Mouse (Mus musculus) stomach, embryonic 14.5 days (tissue): Measurements from ENCODE around the gene Gm5741. TPM values are rescaled to one million over a fixed set of nuclear protein-coding genes. Genes with fewer than 3 reads are reported as not detected.

Source experiments
- ATAC-seq: fragments of 200-750 bp; cut with Nextera tagmentation; 2 replicates; pipeline ENCODE4 v1.8.0; 2017; ENCODE audit warnings: low read depth, moderate TSS enrichment; ENCODE audit not compliant: insufficient number of reproducible peaks, insufficient read depth, low FRiP score
- H3K27ac ChIP-seq: fragments of 300-500 bp; sonication (generic); 2 replicates; pipeline ENCODE4 v1.5.1; 2014; ENCODE audit warnings: mild to moderate bottlenecking, low read length, moderate library complexity, mixed read lengths
- H3K27me3 ChIP-seq: fragments of 300-500 bp; sonication (generic); 2 replicates; pipeline ENCODE4 v1.6.1; 2014; ENCODE audit warnings: low read length, control low read depth, mixed read lengths; ENCODE audit not compliant: control insufficient read depth, insufficient read depth
- H3K36me3 ChIP-seq: fragments of 300-500 bp; sonication (generic); 2 replicates; pipeline ENCODE4 v1.6.1; 2014; ENCODE audit warnings: mild to moderate bottlenecking, control low read depth, low read length, moderate library complexity, mixed read lengths; ENCODE audit not compliant: control insufficient read depth, insufficient read depth
- H3K4me1 ChIP-seq: fragments of 300-500 bp; sonication (generic); 2 replicates; pipeline ENCODE4 v1.6.1; 2014; ENCODE audit warnings: low read length, control low read depth, mixed read lengths; ENCODE audit not compliant: control insufficient read depth, insufficient read depth
- H3K4me2 ChIP-seq: fragments of 300-500 bp; sonication (generic); replicated peaks from 2 replicates; pipeline ENCODE4 v1.6.1; 2014; ENCODE audit warnings: low read depth, low read length, control low read depth
- H3K4me3 ChIP-seq: fragments of 300-500 bp; sonication (generic); 2 replicates; pipeline ENCODE4 v1.5.1; 2014; ENCODE audit warnings: low read depth, low read length, control low read depth
- H3K9ac ChIP-seq: fragments of 300-500 bp; sonication (generic); replicated peaks from 2 replicates; pipeline ENCODE4 v1.6.1; 2014; ENCODE audit warnings: low read depth, mild to moderate bottlenecking, control low read depth, low read length, moderate library complexity, mixed read lengths
- H3K9me3 ChIP-seq: fragments of 300-500 bp; sonication (generic); 2 replicates; pipeline ENCODE4 v1.6.1; 2016; ENCODE audit warnings: low read depth, low read length, control low read depth; ENCODE audit not compliant: control insufficient read depth
- WGBS: fragments of 180-500 bp; shearing (Covaris S2); extraction: QIAGEN DNeasy Blood & Tissue Kit; methylation state at CpG from one replicate; pipeline ENCODE4 v1.1.7; 2014; 5-methylcytosine and 5-hydroxymethylcytosine counted together
- polyA plus RNA-seq: library from polyadenylated mRNA; unstranded; fragments of >200 nt; fragmentation: Nextera tagmentation; extraction: Ambion mirVana; gene quantifications from 2 replicates; pipeline ENCODE4 v1.2.1, GENCODE M21; 2014

Gm5741 gene
- polyA plus RNA-seq, 1 experiment from 2014 or later: not detected

DNA sequence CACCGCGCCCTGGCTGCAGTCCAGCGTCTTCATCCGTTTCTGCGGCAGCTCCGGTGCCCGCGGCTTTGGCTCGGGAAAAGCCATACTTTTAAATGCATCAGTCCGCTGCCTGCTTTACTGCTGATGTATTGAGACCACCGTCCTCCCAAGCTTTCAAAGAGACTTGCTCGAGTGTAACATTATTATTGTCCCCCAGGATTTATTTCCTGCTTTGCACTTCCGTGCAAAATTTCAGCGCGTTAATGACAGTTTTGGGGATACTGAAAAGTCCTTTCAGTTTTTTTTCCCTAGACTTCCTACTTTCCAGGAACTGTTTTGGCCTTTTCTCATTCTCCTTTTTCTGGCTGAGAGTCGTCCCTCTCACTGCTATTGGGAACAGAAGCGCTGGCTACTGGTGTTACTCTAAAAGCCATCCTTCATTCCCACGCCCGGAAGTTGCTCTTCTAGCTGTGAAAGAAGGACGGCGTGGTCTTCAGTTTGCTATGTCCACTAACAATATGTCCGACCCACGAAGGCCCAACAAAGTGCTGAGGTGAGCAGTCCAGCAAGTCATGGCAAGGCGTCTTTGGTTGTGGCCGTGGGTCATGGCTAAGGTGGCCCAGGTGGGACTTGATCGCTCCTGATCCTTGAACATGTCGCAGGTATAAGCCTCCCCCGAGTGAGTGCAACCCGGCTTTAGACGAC lies 12.9 kb upstream of the Gm5741 start, which contains the start of gene Wdr83os:
TSS of gene Wdr83os (plus strand) at position 209 of the 684 bp plus-strand sequence.
- Histone ChIP-seq H3K9ac (peak within 1 kb of the TSS; percentile 81), H3K4me2 (peak within 1 kb of the TSS; percentile 96), H3K27ac (peak within 1 kb of the TSS; percentile 72; the same call in 1 of the 2 replicates), H3K36me3 (peaks cover 24% of the 10 kb centered on the region), H3K4me1 (peaks cover 15% of the 10 kb centered on the region), H3K4me3 (peak within 1 kb of the TSS; percentile 82), H3K27me3 (no peaks in the 10 kb centered on the region), H3K9me3 (no peaks in the 10 kb centered on the region)
- ATAC-seq: 0 out of 2 replicates have a peak, but pooled peaks have one; percentile 2
- WGBS: under 1% methylated on average over 30 of the region's 30 CpGs

GRCm38 (mm10) chr8:85080214-85080531 lies 12.4 kb upstream of the Gm5741 start:
- Histone ChIP-seq H3K4me3 (peak overlapping the region; percentile 82), H3K36me3 (peaks cover 24% of the 10 kb centered on the region), H3K9ac (peak overlapping the region; percentile 81), H3K4me1 (peaks cover 15% of the 10 kb centered on the region), H3K27ac (no peak overlapping the region), H3K9me3 (no peaks in the 10 kb centered on the region), H3K27me3 (no peaks in the 10 kb centered on the region), H3K4me2 (peak overlapping the region; percentile 96)
- no peak for ATAC-seq
- WGBS: under 1% methylated on average over 25 of the region's 25 CpGs

- 0% methylated on average over 2 of the region's 2 CpGs for WGBS
- Histone ChIP-seq H3K4me2 (no peak overlapping the region), H3K4me1 (peaks cover 13% of the 10 kb centered on the region), H3K27ac (no peak overlapping the region), H3K4me3 (no peak overlapping the region), H3K27me3 (no peaks in the 10 kb centered on the region), H3K36me3 (peaks cover 42% of the 10 kb centered on the region), H3K9me3 (no peaks in the 10 kb centered on the region), H3K9ac (no peak overlapping the region)
- 0 out of 2 replicates have a peak, but pooled peaks have one; percentile 35 for ATAC-seq
Observed at GRCm38 (mm10) chr8:85076993-85077392, 9.2 kb upstream of the Gm5741 start.

DNA sequence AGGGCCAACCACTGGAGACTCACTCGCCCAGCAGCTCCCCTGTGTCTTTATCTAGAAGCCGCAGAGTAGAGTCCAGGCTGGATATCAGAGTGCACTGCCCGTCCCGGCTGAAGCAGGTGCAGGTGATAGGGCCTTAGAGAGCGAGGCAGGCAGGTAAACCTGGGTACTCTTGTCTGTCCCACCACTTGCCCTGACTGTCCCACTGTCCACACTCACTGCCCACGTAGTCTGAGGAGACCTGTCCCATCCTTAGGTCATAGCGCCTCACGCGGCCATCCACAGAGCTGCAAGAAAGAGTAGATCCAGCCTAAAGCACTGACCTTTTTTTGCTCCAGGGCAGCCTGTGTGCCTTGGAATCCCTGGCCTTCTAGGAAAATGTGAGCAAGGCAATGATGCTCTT lies 8.2 kb upstream of the Gm5741 start:
- Histone ChIP-seq H3K4me3 (no peak overlapping the region), H3K4me2 (no peak overlapping the region), H3K27ac (no peak overlapping the region), H3K9me3 (no peaks in the 10 kb centered on the region), H3K36me3 (peaks cover 42% of the 10 kb centered on the region), H3K9ac (no peak overlapping the region), H3K4me1 (peaks cover 9% of the 10 kb centered on the region; the same call in 1 of the 2 replicates), H3K27me3 (no peaks in the 10 kb centered on the region)
- no peak for ATAC-seq
- 79% methylated on average over 9 of the region's 9 CpGs for whole genome bisulfite sequencing

GRCm38 (mm10) chr8:85074617-85075016 lies 6.8 kb upstream of the Gm5741 start:
- H3K36me3 ChIP-seq: peaks cover 42% of the 10 kb centered on the region
- WGBS: 88% methylated on average over 10 of the region's 10 CpGs
- H3K27ac ChIP-seq: no peak overlapping the region
- no peak overlapping the region for H3K4me3 ChIP-seq
- H3K4me2 ChIP-seq: no peak overlapping the region
- ATAC-seq: no peak
- H3K27me3 ChIP-seq: no peaks in the 10 kb centered on the region
- no peak overlapping the region for H3K9ac ChIP-seq
- H3K9me3 ChIP-seq: no peaks in the 10 kb centered on the region
- peaks cover 6% of the 10 kb centered on the region; the same call in 1 of the 2 replicates for H3K4me1 ChIP-seq

DNA sequence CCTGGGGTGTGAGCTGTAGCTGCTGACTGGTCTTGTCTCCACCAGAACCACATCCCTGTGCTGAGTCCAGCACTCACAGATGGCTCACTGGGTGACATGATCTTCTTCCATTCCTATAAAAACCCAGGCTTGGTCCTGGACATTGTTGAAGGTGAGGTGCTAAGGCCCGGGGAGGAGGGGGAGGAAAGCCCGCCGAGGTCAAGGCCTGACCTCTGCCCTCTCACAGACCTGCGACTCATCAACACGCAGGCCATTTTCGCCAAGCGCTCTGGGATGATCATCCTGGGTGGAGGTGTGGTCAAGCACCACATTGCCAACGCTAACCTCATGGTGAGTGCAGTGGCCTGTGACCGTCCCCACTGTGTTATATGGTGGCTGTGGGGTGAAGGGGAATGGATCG lies 6.4 kb upstream of the Gm5741 start:
- H3K27ac ChIP-seq: no peak overlapping the region
- no peak overlapping the region for H3K4me3 ChIP-seq
- no peaks in the 10 kb centered on the region for H3K9me3 ChIP-seq
- ATAC-seq: no peak
- WGBS: 82% methylated on average over 10 of the region's 10 CpGs
- peaks cover 4% of the 10 kb centered on the region; the same call in 1 of the 2 replicates for H3K4me1 ChIP-seq
- peaks cover 42% of the 10 kb centered on the region for H3K36me3 ChIP-seq
- H3K9ac ChIP-seq: no peak overlapping the region
- H3K4me2 ChIP-seq: no peak overlapping the region
- H3K27me3 ChIP-seq: no peaks in the 10 kb centered on the region

- H3K36me3 ChIP-seq: peaks cover 34% of the 10 kb centered on the region
- H3K9me3 ChIP-seq: no peaks in the 10 kb centered on the region
- peaks cover 4% of the 10 kb centered on the region; the same call in 1 of the 2 replicates for H3K4me1 ChIP-seq
- H3K27me3 ChIP-seq: no peaks in the 10 kb centered on the region
- 93% methylated on average over 15 of the region's 15 CpGs for WGBS
- H3K4me2 ChIP-seq: no peak overlapping the region
- H3K4me3 ChIP-seq: no peak overlapping the region
- ATAC-seq: no peak
- no peak overlapping the region for H3K27ac ChIP-seq
- H3K9ac ChIP-seq: no peak overlapping the region
Observed at GRCm38 (mm10) chr8:85073041-85073612, 5.3 kb upstream of the Gm5741 start.

- peaks cover 4% of the 10 kb centered on the region; the same call in 1 of the 2 replicates for H3K4me1 ChIP-seq
- peak overlapping the region; percentile 98; the same call in 1 of the 2 replicates for H3K27ac ChIP-seq
- 40% methylated on average over 9 of the region's 9 CpGs for WGBS
- no peaks in the 10 kb centered on the region for H3K9me3 ChIP-seq
- H3K4me2 ChIP-seq: peak overlapping the region; percentile 67
- peak overlapping the region; percentile 85; the same call in 1 of the 2 replicates for H3K9ac ChIP-seq
- H3K36me3 ChIP-seq: peaks cover 34% of the 10 kb centered on the region
- 0 out of 2 replicates have a peak, but pooled peaks have one; percentile 2 for ATAC-seq
- no peaks in the 10 kb centered on the region for H3K27me3 ChIP-seq
- H3K4me3 ChIP-seq: peak overlapping the region; percentile 97
Observed at GRCm38 (mm10) chr8:85072364-85072929, 4.7 kb upstream of the Gm5741 start.
